Mouse (Mus musculus): ENCODE data around the gene Cmc1. TPM values are rescaled to one million over a fixed set of nuclear protein-coding genes. Genes with fewer than 3 reads are reported as not detected.

Gene Cmc1
- 37.3 and 40.3 TPM in 2 replicates for polyA plus RNA-seq (2015; fragmentation: Nextera tagmentation; extraction: Ambion mirVana)

- H3K4me3 ChIP-seq: peak within 1 kb of the TSS; percentile 92
- peak within 1 kb of the TSS; percentile 78 for H3K4me2 ChIP-seq
- peak; percentile 90 for ATAC-seq (ENCODE audit: extremely low read depth, insufficient number of reproducible peaks, low FRiP score, low TSS enrichment)
- peak within 1 kb of the TSS; percentile 92 for H3K9ac ChIP-seq
- H3K27me3 ChIP-seq (replicated peaks): no peaks in the 10 kb centered on the region
- H3K4me1 ChIP-seq: peaks cover 17% of the 10 kb centered on the region
- WGBS: 2% methylated on average over 55 of the region's 58 CpGs
- peak within 1 kb of the TSS; percentile 66 for H3K27ac ChIP-seq (replicated peaks)
- no peaks in the 10 kb centered on the region for H3K9me3 ChIP-seq
- H3K36me3 ChIP-seq: peaks cover 6% of the 10 kb centered on the region; the same call in 1 of the 2 replicates
Measured at GRCm38 (mm10) chr9:118149407-118150402, at the start of gene Cmc1. Gene Cmc1 (minus strand): TSS chr9:118150177.

- Histone ChIP-seq H3K9ac (no peak overlapping the region), H3K36me3 (no peaks in the 10 kb centered on the region), H3K4me2 (no peak overlapping the region), H3K27ac (replicated peaks) (no peak overlapping the region), H3K27me3 (replicated peaks) (no peaks in the 10 kb centered on the region), H3K4me1 (0 out of 2 replicates have a peak, but pooled peaks cover 2% of the 10 kb centered on the region), H3K9me3 (no peaks in the 10 kb centered on the region), H3K4me3 (no peak overlapping the region)
- 90% methylated on average over 1 of the region's 1 CpGs for WGBS
- no peak for ATAC-seq (ENCODE audit: extremely low read depth, insufficient number of reproducible peaks, low FRiP score, low TSS enrichment)
Measured at GRCm38 (mm10) chr9:118198557-118198956, 48.6 kb upstream of the Cmc1 start.

GRCm38 (mm10) chr9:118196661-118197390 is 46.8 kb upstream of the Cmc1 start:
- no peak overlapping the region for H3K4me3 ChIP-seq
- H3K9ac ChIP-seq: no peak overlapping the region
- no peaks in the 10 kb centered on the region for H3K9me3 ChIP-seq
- ATAC-seq (ENCODE audit: extremely low read depth, insufficient number of reproducible peaks, low FRiP score, low TSS enrichment): no peak
- no peak overlapping the region for H3K27ac ChIP-seq (replicated peaks)
- 82% methylated on average over 9 of the region's 9 CpGs for WGBS
- H3K27me3 ChIP-seq (replicated peaks): no peaks in the 10 kb centered on the region
- H3K36me3 ChIP-seq: no peaks in the 10 kb centered on the region
- 0 out of 2 replicates have a peak, but pooled peaks cover 2% of the 10 kb centered on the region for H3K4me1 ChIP-seq
- no peak overlapping the region for H3K4me2 ChIP-seq

- Histone ChIP-seq H3K9ac (no peak overlapping the region), H3K9me3 (peaks cover 3% of the 10 kb centered on the region; the same call in 1 of the 2 replicates), H3K4me1 (0 out of 2 replicates have a peak, but pooled peaks cover 2% of the 10 kb centered on the region), H3K27ac (replicated peaks) (no peak overlapping the region), H3K4me2 (no peak overlapping the region), H3K36me3 (no peaks in the 10 kb centered on the region), H3K27me3 (replicated peaks) (no peaks in the 10 kb centered on the region), H3K4me3 (no peak overlapping the region)
- WGBS: 78% methylated on average over 1 of the region's 1 CpGs
- no peak for ATAC-seq (ENCODE audit: extremely low read depth, insufficient number of reproducible peaks, low FRiP score, low TSS enrichment)
Measured at GRCm38 (mm10) chr9:118193263-118193662, 43.3 kb upstream of the Cmc1 start.

- peaks cover 3% of the 10 kb centered on the region; the same call in 1 of the 2 replicates for H3K9me3 ChIP-seq
- 0 out of 2 replicates have a peak, but pooled peaks cover 2% of the 10 kb centered on the region for H3K4me1 ChIP-seq
- H3K27me3 ChIP-seq (replicated peaks): no peaks in the 10 kb centered on the region
- H3K4me2 ChIP-seq: no peak overlapping the region
- H3K36me3 ChIP-seq: no peaks in the 10 kb centered on the region
- no peak for ATAC-seq (ENCODE audit: extremely low read depth, insufficient number of reproducible peaks, low FRiP score, low TSS enrichment)
- no peak overlapping the region for H3K9ac ChIP-seq
- WGBS: 66% methylated on average over 10 of the region's 10 CpGs
- no peak overlapping the region for H3K4me3 ChIP-seq
- H3K27ac ChIP-seq (replicated peaks): no peak overlapping the region
Measured at GRCm38 (mm10) chr9:118191276-118191675, 41.3 kb upstream of the Cmc1 start.

DNA sequence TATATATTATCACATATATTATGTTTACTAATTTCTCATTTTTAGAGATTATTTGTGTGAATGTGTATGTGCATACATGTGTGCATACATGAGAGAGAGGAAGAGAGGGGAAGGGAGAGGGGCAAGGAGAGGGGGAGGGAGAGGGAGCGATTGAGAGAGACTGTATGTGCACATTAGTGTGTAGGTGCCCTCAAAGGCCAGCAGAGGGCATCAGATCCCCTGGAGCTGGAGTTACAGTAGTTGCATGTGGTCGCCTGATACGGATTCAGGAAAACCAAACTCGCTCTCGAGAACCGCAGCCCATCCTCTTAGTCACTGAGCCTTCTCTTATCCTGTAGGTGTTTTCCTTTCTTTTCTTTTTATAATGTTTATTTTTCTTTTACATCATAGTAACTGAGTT is 38.4 kb upstream of the Cmc1 start:
- no peak for ATAC-seq (ENCODE audit: extremely low read depth, insufficient number of reproducible peaks, low FRiP score, low TSS enrichment)
- 86% methylated on average over 6 of the region's 6 CpGs for WGBS
- no peak overlapping the region for H3K4me3 ChIP-seq

GRCm38 (mm10) chr9:118187420-118187819 is 37.4 kb upstream of the Cmc1 start:
- Histone ChIP-seq H3K27ac (replicated peaks) (no peak overlapping the region), H3K4me2 (no peak overlapping the region), H3K36me3 (no peaks in the 10 kb centered on the region), H3K27me3 (replicated peaks) (no peaks in the 10 kb centered on the region), H3K9ac (no peak overlapping the region), H3K4me3 (no peak overlapping the region), H3K9me3 (peaks cover 3% of the 10 kb centered on the region; the same call in 1 of the 2 replicates), H3K4me1 (no peaks in the 10 kb centered on the region)
- WGBS: 83% methylated on average over 7 of the region's 7 CpGs
- ATAC-seq (ENCODE audit: extremely low read depth, insufficient number of reproducible peaks, low FRiP score, low TSS enrichment): no peak

More for the DNA sequence above, 38.4 kb upstream of the Cmc1 start:
- no peak overlapping the region for H3K9ac ChIP-seq
- no peak overlapping the region for H3K27ac ChIP-seq (replicated peaks)
- H3K27me3 ChIP-seq (replicated peaks): no peaks in the 10 kb centered on the region
- no peaks in the 10 kb centered on the region for H3K36me3 ChIP-seq
- no peaks in the 10 kb centered on the region for H3K4me1 ChIP-seq
- H3K9me3 ChIP-seq: peaks cover 3% of the 10 kb centered on the region; the same call in 1 of the 2 replicates
- H3K4me2 ChIP-seq: no peak overlapping the region

- Histone ChIP-seq H3K9ac (no peak overlapping the region), H3K27ac (replicated peaks) (no peak overlapping the region), H3K4me1 (no peaks in the 10 kb centered on the region), H3K9me3 (peaks cover 3% of the 10 kb centered on the region; the same call in 1 of the 2 replicates), H3K4me2 (no peak overlapping the region), H3K27me3 (replicated peaks) (no peaks in the 10 kb centered on the region), H3K36me3 (no peaks in the 10 kb centered on the region), H3K4me3 (no peak overlapping the region)
- ATAC-seq (ENCODE audit: extremely low read depth, insufficient number of reproducible peaks, low FRiP score, low TSS enrichment): no peak
- 79% methylated on average over 10 of the region's 10 CpGs for WGBS
Measured at GRCm38 (mm10) chr9:118186776-118187175, 36.8 kb upstream of the Cmc1 start.

GRCm38 (mm10) chr9:118179136-118180025 is 29.4 kb upstream of the Cmc1 start:
- H3K4me3 ChIP-seq: no peak overlapping the region
- H3K27ac ChIP-seq (replicated peaks): no peak overlapping the region
- no peaks in the 10 kb centered on the region; the same call in 1 of the 2 replicates for H3K4me1 ChIP-seq
- 63% methylated on average over 18 of the region's 18 CpGs for WGBS
- no peaks in the 10 kb centered on the region for H3K36me3 ChIP-seq
- no peak overlapping the region for H3K4me2 ChIP-seq
- ATAC-seq (ENCODE audit: extremely low read depth, insufficient number of reproducible peaks, low FRiP score, low TSS enrichment): no peak
- no peaks in the 10 kb centered on the region for H3K27me3 ChIP-seq (replicated peaks)
- no peak overlapping the region for H3K9ac ChIP-seq
- H3K9me3 ChIP-seq: no peaks in the 10 kb centered on the region

DNA sequence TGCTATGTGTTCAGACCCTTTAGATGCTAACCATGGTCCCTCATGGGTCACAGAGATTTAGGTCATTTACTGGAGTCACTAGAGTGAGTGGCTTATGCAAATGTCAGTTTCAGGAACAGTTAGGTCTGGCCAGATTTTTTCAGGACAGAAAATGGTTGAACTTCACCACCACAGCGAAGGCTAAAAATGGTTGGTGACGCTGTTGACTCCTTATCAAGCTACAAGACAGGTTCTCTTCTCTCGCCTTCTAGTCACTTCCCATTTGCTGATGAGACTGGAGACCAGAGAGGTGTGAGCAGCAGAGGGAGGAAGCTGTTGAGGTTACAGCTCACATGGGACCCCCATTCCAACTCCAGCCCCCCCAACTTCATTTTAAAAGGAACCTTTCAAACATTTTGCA is 26.7 kb upstream of the Cmc1 start:
- peaks cover 12% of the 10 kb centered on the region for H3K9me3 ChIP-seq
- H3K27ac ChIP-seq (replicated peaks): no peak overlapping the region
- no peak overlapping the region for H3K4me3 ChIP-seq
- no peak overlapping the region for H3K9ac ChIP-seq
- WGBS: 42% methylated on average over 3 of the region's 3 CpGs
- no peak overlapping the region for H3K4me2 ChIP-seq
- no peak for ATAC-seq (ENCODE audit: extremely low read depth, insufficient number of reproducible peaks, low FRiP score, low TSS enrichment)
- no peaks in the 10 kb centered on the region; the same call in 1 of the 2 replicates for H3K4me1 ChIP-seq
- H3K36me3 ChIP-seq: no peaks in the 10 kb centered on the region
- H3K27me3 ChIP-seq (replicated peaks): no peaks in the 10 kb centered on the region
